Mouse (Mus musculus): ENCODE data around the gene Etv4. TPM values are rescaled to one million over a fixed set of nuclear protein-coding genes. Genes with fewer than 3 reads are reported as not detected.

The Etv4 gene
- polyA plus RNA-seq, 1 experiment from 2014 or later: 1.2 TPM

DNA sequence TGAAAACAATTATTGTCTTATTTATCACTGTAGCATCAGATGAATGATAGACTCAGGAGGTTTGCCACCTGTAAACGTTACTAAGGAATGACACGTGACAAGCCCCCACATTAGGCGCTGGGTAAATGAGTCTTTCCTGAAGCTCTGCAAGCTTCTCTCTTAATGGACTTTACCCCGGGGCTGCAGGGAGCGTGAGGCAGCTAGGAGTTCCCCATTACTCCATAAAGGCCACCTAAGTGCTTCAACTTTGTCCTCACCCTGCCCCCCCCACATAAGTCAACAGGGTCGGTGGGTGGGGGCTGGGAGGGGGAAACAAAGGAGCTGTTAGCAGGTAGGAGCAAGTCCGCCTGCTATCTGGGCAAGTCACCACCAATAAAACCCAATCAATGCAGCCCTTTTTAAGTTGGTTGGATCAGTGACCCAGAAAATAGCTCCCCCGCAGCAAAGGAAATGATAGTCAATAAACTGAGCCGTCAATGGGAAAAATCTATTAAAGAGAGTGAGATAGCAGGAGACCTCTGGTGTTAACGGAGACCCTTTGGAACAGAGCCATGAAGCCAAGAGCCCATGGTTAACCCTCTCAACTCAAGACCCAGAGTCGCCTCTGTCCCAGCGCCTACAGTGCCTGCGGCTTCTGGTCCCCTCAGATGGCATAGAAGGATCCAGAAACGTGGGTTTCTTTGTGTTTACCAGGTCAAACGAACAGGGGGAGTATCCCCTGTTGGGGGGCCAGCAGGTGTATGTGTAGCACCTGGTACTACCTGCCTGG lies 24.1 kb upstream of the Etv4 start:
- no peak overlapping the region for H3K4me3 ChIP-seq (ENCODE audit: low read depth, low read length)
- 39% methylated on average over 15 of the region's 15 CpGs for WGBS
- no peaks in the 10 kb centered on the region for H3K27me3 ChIP-seq (replicated peaks; ENCODE audit: insufficient read depth, low read length)
- ATAC-seq (no peak), DNase-seq (ENCODE audit: low spot score) (no peak)
- H3K9me3 ChIP-seq (ENCODE audit: low read length): no peaks in the 10 kb centered on the region
- no peaks in the 10 kb centered on the region for H3K4me1 ChIP-seq (ENCODE audit: insufficient read depth, low read depth, low read length)
- H3K27ac ChIP-seq (ENCODE audit: low read length): no peak overlapping the region
- H3K4me2 ChIP-seq (replicated peaks; ENCODE audit: low read depth, low read length): no peak overlapping the region
- no peaks in the 10 kb centered on the region for H3K36me3 ChIP-seq (ENCODE audit: insufficient read depth, low read length)
- H3K9ac ChIP-seq (replicated peaks; ENCODE audit: low read depth): no peak overlapping the region
- TF ChIP-seq CTCF (IDR thresholded peaks at IDR 0.05): no peak

DNA sequence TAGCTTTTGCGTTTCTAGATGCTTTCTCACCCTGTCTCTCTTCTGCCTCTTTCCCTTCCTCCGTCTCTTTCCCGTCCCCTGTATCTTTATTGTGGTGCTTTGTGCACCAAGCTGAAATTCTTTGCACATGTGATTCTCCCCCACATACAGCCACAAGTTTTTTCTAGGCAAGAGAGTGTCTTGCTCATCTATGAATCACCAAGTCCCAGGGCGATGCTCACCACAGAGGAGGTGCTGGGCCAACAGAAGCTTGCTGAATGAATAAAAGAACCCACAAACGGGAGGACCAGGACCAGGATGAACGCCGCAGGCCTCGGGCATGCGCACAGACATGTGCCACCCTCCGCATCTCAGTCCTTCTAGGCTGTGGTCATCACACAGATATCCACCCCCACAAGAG lies 22.1 kb upstream of the Etv4 start:
- Histone ChIP-seq H3K9me3 (ENCODE audit: low read length) (no peaks in the 10 kb centered on the region), H3K4me2 (replicated peaks; ENCODE audit: low read depth, low read length) (no peak overlapping the region), H3K27ac (ENCODE audit: low read length) (no peak overlapping the region), H3K36me3 (ENCODE audit: insufficient read depth, low read length) (no peaks in the 10 kb centered on the region), H3K4me1 (ENCODE audit: insufficient read depth, low read depth, low read length) (no peaks in the 10 kb centered on the region), H3K9ac (replicated peaks; ENCODE audit: low read depth) (no peak overlapping the region), H3K27me3 (replicated peaks; ENCODE audit: insufficient read depth, low read length) (no peaks in the 10 kb centered on the region), H3K4me3 (ENCODE audit: low read depth, low read length) (no peak overlapping the region)
- DNase-seq (ENCODE audit: low spot score): no peak
- 86% methylated on average over 10 of the region's 10 CpGs for WGBS
- ATAC-seq: no peak
- no peak for TF ChIP-seq CTCF (IDR thresholded peaks at IDR 0.05)
- no peak for TF ChIP-seq EP300 (IDR thresholded peaks at IDR 0.05)

DNA sequence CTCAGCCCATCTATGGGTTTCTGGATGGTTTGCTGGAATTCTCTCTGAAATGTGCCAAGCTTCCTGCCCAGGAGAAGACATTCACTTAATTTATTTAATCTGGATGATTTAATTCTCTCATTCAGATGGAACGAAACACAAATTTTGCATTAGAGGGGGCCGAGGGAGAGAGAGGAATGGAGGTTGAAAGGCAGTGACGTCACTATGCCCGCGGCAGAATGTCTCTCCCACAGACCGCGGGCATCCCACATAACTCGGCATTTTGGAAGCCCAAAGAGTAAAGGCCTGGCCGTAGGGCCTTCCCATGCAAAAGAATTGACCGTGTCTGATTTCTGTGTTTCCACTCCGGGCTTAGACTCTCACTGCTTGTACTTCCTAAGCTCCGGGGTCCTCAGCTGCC lies 21.6 kb upstream of the Etv4 start:
- no peak overlapping the region for H3K4me3 ChIP-seq (ENCODE audit: low read depth, low read length)
- 62% methylated on average over 12 of the region's 12 CpGs for WGBS
- no peak for ATAC-seq

DNA sequence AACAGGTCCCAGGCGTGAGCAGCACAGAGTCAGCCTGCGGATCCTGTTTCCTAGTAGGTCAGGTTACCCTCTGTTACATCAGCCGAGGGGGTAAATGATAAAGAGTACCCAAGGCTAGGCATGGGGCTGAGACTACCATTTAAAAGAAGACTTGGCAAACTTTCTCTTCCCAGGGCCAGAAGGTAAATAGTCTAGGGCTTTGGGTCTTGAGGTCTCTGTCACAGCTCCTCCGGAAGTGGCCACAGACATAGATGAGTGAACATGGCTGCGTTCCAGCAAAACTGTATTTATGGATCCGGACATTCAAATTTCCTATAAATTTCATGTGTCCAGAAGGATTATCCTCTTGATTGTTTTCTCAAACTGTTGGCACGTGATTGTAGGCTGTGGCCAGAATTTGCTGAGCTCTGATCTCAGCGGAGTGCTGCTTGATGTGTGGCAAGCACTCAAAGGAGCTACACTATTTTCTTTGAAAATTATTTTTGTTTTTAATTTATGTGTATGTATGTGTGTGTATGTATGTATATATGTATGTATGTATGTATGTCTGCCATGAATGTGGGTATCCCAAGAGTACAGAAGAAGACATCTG lies 20.0 kb upstream of the Etv4 start:
- DNase-seq (ENCODE audit: low spot score) (no peak), ATAC-seq (no peak)
- no peaks in the 10 kb centered on the region for H3K36me3 ChIP-seq (ENCODE audit: insufficient read depth, low read length)
- H3K9ac ChIP-seq (replicated peaks; ENCODE audit: low read depth): no peak overlapping the region
- H3K4me1 ChIP-seq (ENCODE audit: insufficient read depth, low read depth, low read length): no peaks in the 10 kb centered on the region
- H3K4me2 ChIP-seq (replicated peaks; ENCODE audit: low read depth, low read length): no peak overlapping the region
- no peak overlapping the region for H3K27ac ChIP-seq (ENCODE audit: low read length)
- H3K4me3 ChIP-seq (ENCODE audit: low read depth, low read length): no peak overlapping the region
- no peaks in the 10 kb centered on the region for H3K9me3 ChIP-seq (ENCODE audit: low read length)
- H3K27me3 ChIP-seq (replicated peaks; ENCODE audit: insufficient read depth, low read length): no peaks in the 10 kb centered on the region
- WGBS: 48% methylated on average over 8 of the region's 8 CpGs
- TF ChIP-seq EP300 (IDR thresholded peaks at IDR 0.05): no peak
- TF ChIP-seq CTCF (IDR thresholded peaks at IDR 0.05): no peak

More for the DNA sequence above, 21.6 kb upstream of the Etv4 start:
- H3K9me3 ChIP-seq (ENCODE audit: low read length): no peaks in the 10 kb centered on the region
- H3K4me1 ChIP-seq (ENCODE audit: insufficient read depth, low read depth, low read length): no peaks in the 10 kb centered on the region
- no peak for DNase-seq (ENCODE audit: low spot score)
- no peaks in the 10 kb centered on the region for H3K36me3 ChIP-seq (ENCODE audit: insufficient read depth, low read length)
- TF ChIP-seq CTCF (IDR thresholded peaks at IDR 0.05) (no peak), EP300 (IDR thresholded peaks at IDR 0.05) (no peak)
- no peak overlapping the region for H3K27ac ChIP-seq (ENCODE audit: low read length)
- no peaks in the 10 kb centered on the region for H3K27me3 ChIP-seq (replicated peaks; ENCODE audit: insufficient read depth, low read length)
- H3K9ac ChIP-seq (replicated peaks; ENCODE audit: low read depth): no peak overlapping the region
- no peak overlapping the region for H3K4me2 ChIP-seq (replicated peaks; ENCODE audit: low read depth, low read length)

DNA sequence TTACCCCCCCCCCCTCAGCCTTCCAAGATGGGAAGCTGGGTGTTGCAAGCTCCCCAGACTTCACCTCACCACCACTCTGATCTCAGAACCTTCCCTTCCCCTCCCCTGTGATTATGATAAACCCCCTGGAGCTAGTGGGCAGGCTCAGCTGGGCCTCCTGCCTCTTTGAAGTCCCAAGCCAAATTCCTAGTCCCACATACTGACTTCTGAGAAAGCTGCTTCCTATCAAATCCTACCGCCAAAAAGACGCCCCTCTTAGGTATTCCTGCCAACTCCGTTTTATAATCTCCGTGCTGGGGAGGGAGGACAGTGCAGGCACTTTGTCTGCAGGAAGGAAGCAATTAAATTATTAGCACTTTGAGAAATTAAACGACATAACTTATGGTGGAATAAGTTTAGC lies 16.2 kb upstream of the Etv4 start:
- DNase-seq (ENCODE audit: low spot score) (no peak), ATAC-seq (no peak)
- no peaks in the 10 kb centered on the region for H3K27me3 ChIP-seq (replicated peaks; ENCODE audit: insufficient read depth, low read length)
- no peak overlapping the region for H3K4me3 ChIP-seq (ENCODE audit: low read depth, low read length)
- H3K4me1 ChIP-seq (ENCODE audit: insufficient read depth, low read depth, low read length): no peaks in the 10 kb centered on the region
- H3K4me2 ChIP-seq (replicated peaks; ENCODE audit: low read depth, low read length): no peak overlapping the region
- 9% methylated on average over 5 of the region's 5 CpGs for WGBS
- H3K27ac ChIP-seq (ENCODE audit: low read length): no peak overlapping the region
- H3K36me3 ChIP-seq (ENCODE audit: insufficient read depth, low read length): no peaks in the 10 kb centered on the region
- no peaks in the 10 kb centered on the region for H3K9me3 ChIP-seq (ENCODE audit: low read length)
- H3K9ac ChIP-seq (replicated peaks; ENCODE audit: low read depth): no peak overlapping the region
- TF ChIP-seq EP300 (IDR thresholded peaks at IDR 0.05) (no peak), CTCF (IDR thresholded peaks at IDR 0.05) (no peak)

DNA sequence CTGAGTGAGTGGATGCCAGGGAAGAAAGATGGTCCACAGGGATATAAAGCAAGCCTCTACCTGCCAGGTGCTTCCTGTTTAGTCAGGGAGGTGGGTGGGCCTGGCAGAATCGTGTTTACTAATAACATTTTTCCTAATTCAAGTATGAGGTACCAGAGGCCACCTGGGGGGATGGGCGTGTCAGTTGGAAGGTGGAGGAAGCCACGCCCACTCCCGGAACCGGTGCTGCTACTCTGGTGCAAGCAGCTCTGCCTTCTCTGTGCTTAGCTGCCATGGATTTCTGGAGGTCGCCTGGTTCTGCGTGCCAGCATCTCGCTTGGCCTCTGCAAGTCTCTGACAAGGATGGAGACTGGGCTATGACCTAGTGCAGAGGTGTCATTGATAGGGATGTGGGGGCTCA lies 12.9 kb upstream of the Etv4 start:
- TF ChIP-seq CTCF (IDR thresholded peaks at IDR 0.05): no peak
- TF ChIP-seq EP300 (IDR thresholded peaks at IDR 0.05): no peak
- DNase-seq (ENCODE audit: low spot score): no peak
- WGBS: 28% methylated on average over 8 of the region's 8 CpGs

More for the DNA sequence above, 12.9 kb upstream of the Etv4 start:
- Histone ChIP-seq H3K9ac (replicated peaks; ENCODE audit: low read depth) (no peak overlapping the region), H3K4me1 (ENCODE audit: insufficient read depth, low read depth, low read length) (no peaks in the 10 kb centered on the region), H3K27ac (ENCODE audit: low read length) (no peak overlapping the region), H3K4me2 (replicated peaks; ENCODE audit: low read depth, low read length) (no peak overlapping the region), H3K4me3 (ENCODE audit: low read depth, low read length) (no peak overlapping the region), H3K36me3 (ENCODE audit: insufficient read depth, low read length) (no peaks in the 10 kb centered on the region), H3K27me3 (replicated peaks; ENCODE audit: insufficient read depth, low read length) (no peaks in the 10 kb centered on the region), H3K9me3 (ENCODE audit: low read length) (no peaks in the 10 kb centered on the region)
- ATAC-seq: no peak
